Mouse (Mus musculus): ENCODE data around the gene Tbc1d5.

Gene Tbc1d5

DNA sequence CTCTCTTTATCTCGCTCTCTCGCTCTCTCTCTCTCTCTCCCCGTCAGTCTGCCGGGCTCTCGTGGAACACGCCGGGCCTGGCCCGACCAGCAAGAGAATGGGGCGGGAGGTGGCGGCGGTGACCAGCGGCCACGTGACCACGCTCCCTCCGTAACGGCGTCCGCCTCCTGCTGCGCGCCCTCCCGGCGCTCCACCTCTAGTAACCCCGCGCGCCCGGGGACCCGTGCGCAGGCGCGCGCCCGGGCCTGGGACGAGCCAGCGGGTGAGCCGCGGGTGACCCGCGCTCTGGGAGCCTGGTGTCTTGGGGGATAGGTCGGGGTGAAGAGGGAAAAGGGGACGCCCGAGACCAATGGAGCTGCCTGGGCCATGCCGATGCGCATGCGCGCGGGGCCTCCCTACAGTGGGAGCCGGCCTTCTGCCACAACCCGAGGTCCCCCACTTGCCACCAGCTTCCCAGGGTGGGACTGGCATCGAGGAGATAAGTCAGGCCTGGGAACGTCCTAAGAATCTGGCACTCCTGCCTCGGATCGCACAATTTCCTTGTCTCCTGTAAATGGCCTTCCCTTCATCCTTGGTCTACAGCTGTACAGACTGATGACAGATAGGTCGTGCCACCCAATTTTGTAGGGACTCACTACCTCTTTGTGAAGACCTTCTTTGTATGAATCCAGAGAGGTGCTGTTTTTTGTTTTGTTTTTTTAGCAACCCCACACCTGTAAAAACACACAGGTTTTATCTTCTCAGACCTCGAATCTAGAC is at the start of gene Tbc1d5:
Gene Tbc1d5 (minus strand): TSS at position 158 of the 759 bp plus-strand sequence.
- H3K27me3 ChIP-seq (ENCODE audit: control insufficient read depth, insufficient read depth, low read length, poor library complexity, severe bottlenecking): no peaks in the 10 kb centered on the region
- DNase-seq (ENCODE audit: low read depth, low spot score): peak; percentile 82
- no peaks in the 10 kb centered on the region for H3K36me3 ChIP-seq (ENCODE audit: control insufficient read depth, insufficient read depth, low read length, poor library complexity, severe bottlenecking)

- Histone ChIP-seq H3K27me3 (ENCODE audit: control insufficient read depth, insufficient read depth, low read length, poor library complexity, severe bottlenecking) (no peaks in the 10 kb centered on the region), H3K36me3 (ENCODE audit: control insufficient read depth, insufficient read depth, low read length, poor library complexity, severe bottlenecking) (no peaks in the 10 kb centered on the region)
- no peak for DNase-seq (ENCODE audit: low read depth, low spot score)
These were observed 46.9 kb upstream of the Tbc1d5 start for GRCm38 (mm10) chr17:51226056-51226455.

DNA sequence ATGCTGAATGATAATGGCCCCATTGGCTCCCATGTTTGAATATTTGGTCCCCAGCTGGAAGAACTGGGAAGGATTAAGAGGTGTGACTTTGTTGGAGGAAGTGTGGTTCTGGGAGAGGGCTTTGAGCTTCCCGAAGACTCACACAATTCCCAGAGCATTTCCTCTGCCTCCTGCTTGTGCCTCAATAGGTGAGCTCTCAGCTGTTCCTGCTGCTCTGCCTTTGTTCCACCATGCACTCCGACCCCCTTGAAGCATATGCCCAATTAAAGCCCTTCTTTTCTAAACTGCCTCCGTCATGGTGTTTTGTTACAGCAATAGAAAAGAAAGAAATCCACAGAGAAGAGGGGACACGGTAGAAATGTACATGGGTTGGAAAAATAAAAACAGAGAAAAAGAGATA is 44.0 kb upstream of the Tbc1d5 start:
- Histone ChIP-seq H3K27me3 (ENCODE audit: control insufficient read depth, insufficient read depth, low read length, poor library complexity, severe bottlenecking) (no peaks in the 10 kb centered on the region), H3K36me3 (ENCODE audit: control insufficient read depth, insufficient read depth, low read length, poor library complexity, severe bottlenecking) (no peaks in the 10 kb centered on the region)

GRCm38 (mm10) chr17:51221075-51221474 is 41.9 kb upstream of the Tbc1d5 start:
- no peaks in the 10 kb centered on the region for H3K27me3 ChIP-seq (ENCODE audit: control insufficient read depth, insufficient read depth, low read length, poor library complexity, severe bottlenecking)
- H3K36me3 ChIP-seq (ENCODE audit: control insufficient read depth, insufficient read depth, low read length, poor library complexity, severe bottlenecking): no peaks in the 10 kb centered on the region
- no peak for DNase-seq (ENCODE audit: low read depth, low spot score)

More for the DNA sequence above, 44.0 kb upstream of the Tbc1d5 start:
- no peak for DNase-seq (ENCODE audit: low read depth, low spot score)

DNA sequence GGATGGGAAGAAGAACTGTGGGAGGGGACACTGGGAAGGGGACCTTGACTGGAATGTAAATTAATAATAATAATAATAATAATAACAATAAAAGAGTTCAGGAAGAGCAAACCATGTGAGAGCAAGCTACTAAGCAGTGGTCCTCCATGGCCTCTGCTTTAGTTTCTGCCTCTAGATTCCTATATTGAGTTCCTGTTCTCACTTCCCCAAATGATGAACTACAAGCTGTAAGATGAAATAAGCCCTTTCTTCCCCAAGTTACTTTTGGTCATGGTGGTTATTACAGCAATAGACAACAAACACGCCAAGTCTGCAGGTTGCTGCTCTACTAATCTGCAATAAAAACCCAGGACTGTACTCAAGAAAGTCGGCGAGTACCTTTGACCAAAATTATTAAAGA is 40.7 kb upstream of the Tbc1d5 start:
- Histone ChIP-seq H3K36me3 (ENCODE audit: control insufficient read depth, insufficient read depth, low read length, poor library complexity, severe bottlenecking) (no peaks in the 10 kb centered on the region), H3K27me3 (ENCODE audit: control insufficient read depth, insufficient read depth, low read length, poor library complexity, severe bottlenecking) (no peaks in the 10 kb centered on the region)
- DNase-seq (ENCODE audit: low read depth, low spot score): peak; percentile 73

- DNase-seq (ENCODE audit: low read depth, low spot score): no peak
- no peaks in the 10 kb centered on the region for H3K27me3 ChIP-seq (ENCODE audit: control insufficient read depth, insufficient read depth, low read length, poor library complexity, severe bottlenecking)
- no peaks in the 10 kb centered on the region for H3K36me3 ChIP-seq (ENCODE audit: control insufficient read depth, insufficient read depth, low read length, poor library complexity, severe bottlenecking)
These were observed 37.3 kb upstream of the Tbc1d5 start for GRCm38 (mm10) chr17:51216426-51216825.

GRCm38 (mm10) chr17:51209565-51209964 is 30.4 kb upstream of the Tbc1d5 start:
- Histone ChIP-seq H3K27me3 (ENCODE audit: control insufficient read depth, insufficient read depth, low read length, poor library complexity, severe bottlenecking) (no peaks in the 10 kb centered on the region), H3K36me3 (ENCODE audit: control insufficient read depth, insufficient read depth, low read length, poor library complexity, severe bottlenecking) (no peaks in the 10 kb centered on the region)
- peak; percentile 70 for DNase-seq (ENCODE audit: low read depth, low spot score)

GRCm38 (mm10) chr17:51204643-51205042 is 25.5 kb upstream of the Tbc1d5 start:
- DNase-seq (ENCODE audit: low read depth, low spot score): no peak
- Histone ChIP-seq H3K36me3 (ENCODE audit: control insufficient read depth, insufficient read depth, low read length, poor library complexity, severe bottlenecking) (no peaks in the 10 kb centered on the region), H3K27me3 (ENCODE audit: control insufficient read depth, insufficient read depth, low read length, poor library complexity, severe bottlenecking) (no peaks in the 10 kb centered on the region)

DNA sequence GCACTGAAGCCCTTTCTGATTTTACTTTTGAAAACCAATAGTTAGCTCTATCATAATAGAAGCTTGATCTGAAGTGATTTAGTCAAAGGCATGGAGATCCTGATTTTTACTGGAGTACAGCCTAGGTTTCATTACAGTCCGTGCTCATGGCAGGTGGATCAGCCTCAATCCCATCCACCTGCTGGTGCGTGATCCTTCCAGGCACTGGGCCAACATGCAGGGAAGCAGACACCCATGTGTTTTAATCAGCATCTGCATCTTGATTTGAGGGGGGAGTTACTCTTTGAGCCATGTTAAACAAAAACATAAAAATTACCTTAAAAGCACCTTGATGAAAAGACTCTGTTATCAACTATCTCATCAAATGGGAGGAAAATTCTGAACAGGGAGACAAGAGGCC is 16.4 kb upstream of the Tbc1d5 start:
- DNase-seq (ENCODE audit: low read depth, low spot score): no peak
- Histone ChIP-seq H3K27me3 (ENCODE audit: control insufficient read depth, insufficient read depth, low read length, poor library complexity, severe bottlenecking) (no peaks in the 10 kb centered on the region; the same call in 1 of the 2 replicates), H3K36me3 (ENCODE audit: control insufficient read depth, insufficient read depth, low read length, poor library complexity, severe bottlenecking) (no peaks in the 10 kb centered on the region)

GRCm38 (mm10) chr17:51194787-51195186 is 15.6 kb upstream of the Tbc1d5 start:
- no peak for DNase-seq (ENCODE audit: low read depth, low spot score)
- H3K36me3 ChIP-seq (ENCODE audit: control insufficient read depth, insufficient read depth, low read length, poor library complexity, severe bottlenecking): no peaks in the 10 kb centered on the region
- no peaks in the 10 kb centered on the region; the same call in 1 of the 2 replicates for H3K27me3 ChIP-seq (ENCODE audit: control insufficient read depth, insufficient read depth, low read length, poor library complexity, severe bottlenecking)

DNA sequence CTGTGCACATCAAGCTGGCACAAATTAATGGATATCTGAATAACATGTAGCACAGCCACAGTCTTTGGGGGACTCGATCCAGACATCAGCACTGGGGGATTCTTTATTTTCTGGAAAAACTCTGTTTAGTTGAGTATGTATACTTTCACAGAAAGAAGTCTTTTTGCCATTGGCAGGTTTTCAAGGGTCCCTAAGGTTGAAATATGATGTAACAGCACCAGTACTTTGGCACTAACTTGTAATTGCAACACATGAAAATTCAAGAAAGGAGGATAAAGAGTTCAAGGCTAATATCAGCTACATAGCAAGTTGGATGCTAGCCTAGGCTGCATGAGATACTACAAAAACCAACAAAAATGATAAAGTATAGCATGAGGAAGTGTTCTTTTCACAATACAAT is 12.2 kb upstream of the Tbc1d5 start:
- Histone ChIP-seq H3K36me3 (ENCODE audit: control insufficient read depth, insufficient read depth, low read length, poor library complexity, severe bottlenecking) (no peaks in the 10 kb centered on the region), H3K27me3 (ENCODE audit: control insufficient read depth, insufficient read depth, low read length, poor library complexity, severe bottlenecking) (no peaks in the 10 kb centered on the region; the same call in 1 of the 2 replicates)
- DNase-seq (ENCODE audit: low read depth, low spot score): no peak

DNA sequence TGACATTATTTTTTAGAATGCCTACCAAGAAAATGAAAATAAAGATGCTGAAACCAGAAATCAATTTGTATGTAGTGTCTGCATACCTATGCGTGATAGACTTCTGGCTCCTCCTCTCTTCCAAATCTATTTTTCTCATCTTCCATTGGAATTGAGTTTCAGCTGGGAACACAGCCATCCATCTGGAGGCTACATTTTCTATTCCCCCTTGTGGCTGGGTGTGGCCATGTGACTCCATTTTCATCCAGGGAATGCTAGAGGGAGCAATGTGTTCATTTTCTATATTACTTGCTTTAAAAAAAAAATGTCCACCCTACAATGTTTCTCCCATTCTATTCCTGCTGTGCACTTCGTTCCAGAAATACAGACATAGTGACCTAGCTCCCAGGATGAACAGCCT is 3.6 kb upstream of the Tbc1d5 start:
- no peak for DNase-seq (ENCODE audit: low read depth, low spot score)
- H3K27me3 ChIP-seq (ENCODE audit: control insufficient read depth, insufficient read depth, low read length, poor library complexity, severe bottlenecking): no peaks in the 10 kb centered on the region
- H3K36me3 ChIP-seq (ENCODE audit: control insufficient read depth, insufficient read depth, low read length, poor library complexity, severe bottlenecking): no peaks in the 10 kb centered on the region

DNA sequence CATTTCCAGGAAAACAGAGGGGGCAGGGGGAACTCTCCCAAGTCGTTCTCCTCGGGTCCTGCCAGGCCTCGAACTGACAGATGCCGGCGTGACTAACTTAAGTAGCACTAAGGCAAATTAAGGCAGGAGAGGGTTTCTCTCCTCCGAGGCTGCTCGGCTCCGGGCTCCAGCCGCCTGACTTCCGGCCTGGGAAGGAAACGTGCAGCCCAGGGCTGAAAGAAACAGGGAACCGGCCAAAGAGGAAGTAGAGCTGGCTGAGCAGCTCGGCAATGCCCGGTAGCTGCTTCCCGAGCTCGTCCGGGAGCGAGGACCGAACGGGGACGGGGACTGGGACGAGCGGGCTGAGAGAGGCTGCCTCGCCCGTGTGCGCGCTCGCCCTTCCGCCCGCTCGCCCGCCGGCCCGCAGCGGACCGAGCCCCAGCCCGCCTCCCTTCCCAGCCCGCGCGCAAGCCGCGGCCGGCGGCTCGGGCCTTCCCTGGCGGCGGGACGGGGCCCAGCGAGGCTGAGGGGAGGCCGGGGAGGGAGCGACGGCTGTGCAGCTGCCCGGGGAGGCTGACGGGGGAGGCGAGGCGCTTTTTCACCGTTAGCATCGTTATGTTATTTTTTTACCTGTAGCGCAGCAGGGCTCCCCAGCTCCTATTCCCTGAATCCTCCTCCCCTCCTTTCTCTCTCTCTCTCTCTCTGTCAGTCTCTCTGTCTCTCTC is 509 bp downstream of the Tbc1d5 start:
- Histone ChIP-seq H3K36me3 (ENCODE audit: control insufficient read depth, insufficient read depth, low read length, poor library complexity, severe bottlenecking) (no peaks in the 10 kb centered on the region), H3K27me3 (ENCODE audit: control insufficient read depth, insufficient read depth, low read length, poor library complexity, severe bottlenecking) (no peaks in the 10 kb centered on the region)
- DNase-seq (ENCODE audit: low read depth, low spot score): peak; percentile 64

DNA sequence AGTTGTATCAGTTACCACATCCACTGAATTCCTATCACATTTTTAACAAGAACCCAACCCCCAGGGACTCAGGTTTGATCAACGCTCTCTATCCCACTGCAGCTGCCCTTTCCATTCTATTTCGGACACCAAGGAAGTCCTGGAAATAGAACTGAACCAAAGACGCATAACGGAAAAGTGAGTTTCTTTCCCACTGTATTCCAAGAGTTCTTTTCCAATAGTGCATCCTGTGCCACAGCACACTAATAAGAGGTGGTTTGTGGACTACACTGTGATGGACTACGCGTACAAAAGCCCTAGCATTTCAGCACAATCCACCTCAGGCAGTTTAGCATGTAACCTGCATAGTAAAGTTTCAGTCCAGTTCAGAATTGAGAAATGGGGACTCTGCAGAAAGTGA is 1.2 kb downstream of the Tbc1d5 start:
- peak; percentile 13 for DNase-seq (ENCODE audit: low read depth, low spot score)

DNA sequence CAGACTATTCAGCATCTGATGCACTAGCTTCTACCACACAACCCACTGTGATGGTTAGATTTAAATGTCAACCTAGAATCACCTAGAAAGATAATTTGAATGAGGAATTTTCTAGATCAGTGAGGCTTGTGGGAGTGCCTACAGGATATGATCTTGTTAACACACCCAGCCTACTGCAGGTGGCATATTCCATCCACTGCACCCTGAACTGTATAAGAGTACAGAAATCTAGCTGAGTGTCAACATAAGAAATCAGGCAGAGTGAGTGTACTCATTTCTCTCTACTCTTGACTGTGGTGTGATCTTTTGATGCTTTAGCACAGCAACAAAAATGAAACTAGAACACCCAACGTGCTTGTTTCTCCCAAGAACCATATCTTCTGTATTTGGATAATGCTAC is 6.8 kb downstream of the Tbc1d5 start:
- Histone ChIP-seq H3K27me3 (ENCODE audit: control insufficient read depth, insufficient read depth, low read length, poor library complexity, severe bottlenecking) (no peaks in the 10 kb centered on the region), H3K36me3 (ENCODE audit: control insufficient read depth, insufficient read depth, low read length, poor library complexity, severe bottlenecking) (no peaks in the 10 kb centered on the region)
- DNase-seq (ENCODE audit: low read depth, low spot score): no peak

More for the DNA sequence above, 1.2 kb downstream of the Tbc1d5 start:
- no peaks in the 10 kb centered on the region for H3K27me3 ChIP-seq (ENCODE audit: control insufficient read depth, insufficient read depth, low read length, poor library complexity, severe bottlenecking)
- H3K36me3 ChIP-seq (ENCODE audit: control insufficient read depth, insufficient read depth, low read length, poor library complexity, severe bottlenecking): no peaks in the 10 kb centered on the region

Data from splenic B cell, adult 2 months (primary cell).